Mouse (Mus musculus): ENCODE measurements at regions not wholly inside any gene's neighbourhood (a gene's known extent, or its start where the extent isn't known, plus 50 kb on each side); places are given as distances from the start of the nearest gene placed in this dataset.

DNA sequence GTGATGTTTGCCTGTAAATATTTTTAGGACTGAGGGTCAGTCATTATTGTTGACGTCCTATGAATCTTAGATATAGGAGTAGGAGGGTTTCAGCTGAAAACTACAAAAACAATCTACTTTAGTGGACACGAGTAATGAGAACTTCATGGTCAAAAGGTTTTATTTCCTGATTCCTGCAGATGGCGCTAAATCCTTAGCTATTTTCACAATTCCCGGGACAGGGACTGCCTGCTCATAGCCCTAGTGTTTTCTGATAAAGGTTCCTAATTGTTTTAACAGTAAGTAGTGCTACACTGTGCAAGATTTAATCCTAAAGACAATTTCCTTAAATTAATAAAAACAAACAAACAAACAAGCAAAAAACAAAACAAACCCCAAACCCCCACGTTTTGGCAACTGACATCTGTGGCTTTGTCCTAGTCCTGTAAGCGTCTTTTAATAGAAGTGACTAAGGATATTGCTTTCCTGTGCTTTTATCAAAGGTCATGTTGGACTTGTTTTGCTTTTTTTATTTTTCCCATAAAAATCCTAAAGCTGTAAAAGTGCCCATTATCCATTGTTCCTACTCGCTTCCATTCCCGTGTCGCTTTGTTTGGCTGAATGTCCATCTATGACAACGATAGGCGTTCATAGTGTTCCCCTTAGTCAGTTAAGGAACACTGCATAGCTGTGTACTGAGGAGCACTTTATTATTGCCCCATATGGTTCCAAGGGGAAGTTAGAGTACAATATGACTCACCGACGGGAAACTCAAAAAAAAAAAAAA lies 53.5 kb upstream of the Akr1e1 start:
- DNase-seq, result peak; percentile 60

Measured in adrenal gland, postnatal 10 days (tissue).